Mouse (Mus musculus): Measurements from ENCODE around the gene Recql. TPM values are rescaled to one million over a fixed set of nuclear protein-coding genes. Genes with fewer than 3 reads are reported as not detected.

Recql gene
- polyA plus RNA-seq, 1 experiment from 2014 or later = 31.8 TPM

GRCm38 (mm10) chr6:142314285-142314684, 72.6 kb downstream of the Recql start:
- no peak for ATAC-seq
- Histone ChIP-seq H3K9ac (replicated peaks; ENCODE audit: low read depth, low read length) (no peak overlapping the region), H3K4me3 (replicated peaks; ENCODE audit: low read length) (no peak overlapping the region), H3K27ac (ENCODE audit: low read length) (no peak overlapping the region), H3K27me3 (replicated peaks; ENCODE audit: control insufficient read depth, insufficient read depth, low read length) (no peaks in the 10 kb centered on the region), H3K9me3 (ENCODE audit: control insufficient read depth, low read length) (no peaks in the 10 kb centered on the region), H3K4me2 (ENCODE audit: low read length) (no peak overlapping the region), H3K4me1 (replicated peaks; ENCODE audit: control insufficient read depth, insufficient read depth, low read length) (no peaks in the 10 kb centered on the region), H3K36me3 (ENCODE audit: control insufficient read depth, insufficient read depth) (no peaks in the 10 kb centered on the region)
- WGBS = 80% methylated on average over 5 of the region's 5 CpGs

- Histone ChIP-seq H3K4me1 (replicated peaks; ENCODE audit: control insufficient read depth, insufficient read depth, low read length) (no peaks in the 10 kb centered on the region), H3K9me3 (ENCODE audit: control insufficient read depth, low read length) (no peaks in the 10 kb centered on the region), H3K4me2 (ENCODE audit: low read length) (no peak overlapping the region), H3K27me3 (replicated peaks; ENCODE audit: control insufficient read depth, insufficient read depth, low read length) (no peaks in the 10 kb centered on the region), H3K36me3 (ENCODE audit: control insufficient read depth, insufficient read depth) (no peaks in the 10 kb centered on the region), H3K27ac (ENCODE audit: low read length) (no peak overlapping the region), H3K4me3 (replicated peaks; ENCODE audit: low read length) (no peak overlapping the region), H3K9ac (replicated peaks; ENCODE audit: low read depth, low read length) (no peak overlapping the region)
- no peak for ATAC-seq
These were observed 81.8 kb downstream of the Recql start for GRCm38 (mm10) chr6:142305076-142305475.

Other genes with a start within 250 kb of the Recql start
- gene Slco1a6, start 178.6 kb downstream of the Recql start, polyA plus RNA-seq (2015; fragmentation: Nextera tagmentation; extraction: Ambion mirVana) = 0.26 and 0.60 TPM in 2 replicates
- gene Iapp, start 88.7 kb downstream of the Recql start, polyA plus RNA-seq (2015; fragmentation: Nextera tagmentation; extraction: Ambion mirVana) = not detected in 2 replicates
- gene Slco1a5, start 64.1 kb downstream of the Recql start, polyA plus RNA-seq (2015; fragmentation: Nextera tagmentation; extraction: Ambion mirVana) = 0.42 and 0.44 TPM in 2 replicates
- gene Pyroxd1, start 41.4 kb downstream of the Recql start, polyA plus RNA-seq (2015; fragmentation: Nextera tagmentation; extraction: Ambion mirVana) = 21.6 and 26.8 TPM in 2 replicates
- gene Golt1b, start 134 bp upstream of the Recql start, polyA plus RNA-seq (2015; fragmentation: Nextera tagmentation; extraction: Ambion mirVana) = 86.4 and 95.3 TPM in 2 replicates
- 2.7 and 2.9 TPM in 2 replicates for gene Spx, start 26.4 kb upstream of the Recql start, polyA plus RNA-seq (2015; fragmentation: Nextera tagmentation; extraction: Ambion mirVana)
- not detected in 2 replicates for gene Gys2, start 86.0 kb upstream of the Recql start, polyA plus RNA-seq (2015; fragmentation: Nextera tagmentation; extraction: Ambion mirVana)
- gene Ldhb, start 120.9 kb upstream of the Recql start, polyA plus RNA-seq (2015; fragmentation: Nextera tagmentation; extraction: Ambion mirVana) = 452 and 466 TPM in 2 replicates
- 13.0 and 14.1 TPM in 2 replicates for gene Kcnj8, start 184.5 kb upstream of the Recql start, polyA plus RNA-seq (2015; fragmentation: Nextera tagmentation; extraction: Ambion mirVana)

All from forebrain, embryonic 16.5 days (tissue).